Mouse (Mus musculus) liver, postnatal 0 days (tissue): Measurements from ENCODE around the gene Htr5a. TPM values are rescaled to one million over a fixed set of nuclear protein-coding genes. Genes with fewer than 3 reads are reported as not detected.
A peak's percentile ranks its signal among the peaks of the same experiment; 100 is the strongest.

ENCODE experiments used
- ATAC-seq: fragments of 200-750 bp; cut with Nextera tagmentation; 2 replicates; pipeline ENCODE4 v1.8.0; 2017; ENCODE audit warnings: mild to moderate bottlenecking, moderate library complexity
- DNase-seq: peaks from one replicate; pipeline ENCODE4 v3.0.0-alpha.2; 2016
- H3K27ac ChIP-seq: fragments of 300-500 bp; sonication (generic); 2 replicates; pipeline ENCODE4 v1.5.1; 2014; ENCODE audit warnings: antibody characterized with exemption, moderate library complexity, mild to moderate bottlenecking, low read depth
- H3K27me3 ChIP-seq: fragments of 300-500 bp; sonication (generic); 2 replicates; pipeline ENCODE4 v1.6.1; 2014; ENCODE audit warnings: low read length, control low read depth, mixed read lengths; ENCODE audit not compliant: insufficient read depth
- H3K36me3 ChIP-seq: fragments of 300-500 bp; sonication (generic); replicated peaks from 2 replicates; pipeline ENCODE4 v1.6.1; 2014; ENCODE audit warnings: mild to moderate bottlenecking, control low read depth, low read length, moderate library complexity, mixed read lengths; ENCODE audit not compliant: insufficient read depth
- H3K4me1 ChIP-seq: fragments of 300-500 bp; sonication (generic); 2 replicates; pipeline ENCODE4 v1.6.1; 2014; ENCODE audit warnings: antibody characterized with exemption, mild to moderate bottlenecking, control low read depth; ENCODE audit not compliant: insufficient read depth
- H3K4me2 ChIP-seq: fragments of 300-500 bp; sonication (generic); 2 replicates; pipeline ENCODE4 v1.6.1; 2014; ENCODE audit warnings: low read depth, mild to moderate bottlenecking, low read length, moderate library complexity, mixed read lengths
- H3K4me3 ChIP-seq: fragments of 300-500 bp; sonication (generic); 2 replicates; pipeline ENCODE4 v1.5.1; 2014; ENCODE audit warnings: low read depth, low read length
- H3K9ac ChIP-seq: fragments of 300-500 bp; sonication (generic); replicated peaks from 2 replicates; pipeline ENCODE4 v1.6.1; 2014; ENCODE audit warnings: mild to moderate bottlenecking, moderate library complexity
- H3K9me3 ChIP-seq: fragments of 300-500 bp; sonication (generic); 2 replicates; pipeline ENCODE4 v1.6.1; 2016; ENCODE audit warnings: mild to moderate bottlenecking, control low read depth, low read length, mixed read lengths
- CTCF ChIP-seq: sonication (generic); IDR thresholded peaks from 2 replicates; pipeline ENCODE4 v1.5.1; 2016; ENCODE audit warnings: antibody characterized with exemption, low read depth
- EP300 ChIP-seq: IDR thresholded peaks from 2 replicates; pipeline ENCODE4 v1.6.1; 2016; ENCODE audit warnings: antibody characterized with exemption, low read depth, mild to moderate bottlenecking
- WGBS: fragments of 180-500 bp; shearing (Covaris S2); extraction: QIAGEN DNeasy Blood & Tissue Kit; methylation state at CpG from one replicate; pipeline ENCODE4 v1.1.7; 2014; ENCODE audit not compliant: insufficient replicate concordance; 5-methylcytosine and 5-hydroxymethylcytosine counted together
- polyA plus RNA-seq: library from polyadenylated mRNA; unstranded; fragments of >200 nt; fragmentation: Nextera tagmentation; extraction: Ambion mirVana; gene quantifications from 2 replicates; pipeline ENCODE4 v1.2.1, GENCODE M21; 2015

The Htr5a gene
- polyA plus RNA-seq = not detected in 2 replicates

DNA sequence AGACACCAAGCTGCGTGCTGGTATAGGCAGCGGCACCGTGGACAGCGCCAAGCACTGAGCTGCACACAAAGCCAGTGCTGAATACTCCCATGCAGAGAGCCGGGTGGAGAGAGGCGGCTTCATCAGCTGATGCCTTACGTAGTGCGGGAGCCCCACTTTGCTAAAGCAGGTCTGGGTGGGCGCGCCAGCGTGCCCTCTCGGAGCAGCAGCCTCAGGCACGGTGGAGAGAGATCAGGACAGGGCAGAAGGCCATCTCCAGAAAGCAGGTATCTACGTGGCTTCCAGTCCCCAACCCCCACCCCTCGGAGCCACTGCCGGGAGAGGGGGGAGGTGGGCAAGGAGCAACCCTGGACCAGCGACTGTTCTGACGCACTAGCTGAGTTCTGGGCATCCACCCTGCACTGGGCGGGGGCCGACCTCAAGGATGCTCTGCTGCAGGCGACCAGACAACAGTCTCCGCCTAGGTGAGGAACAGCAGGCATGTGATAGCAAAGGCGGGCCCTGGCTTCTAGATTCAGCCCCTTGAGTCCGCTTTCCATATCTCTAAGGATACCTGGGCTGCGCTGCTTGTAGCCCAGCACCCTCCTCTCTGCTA, at the start of gene Htr5a:
Gene Htr5a, plus strand, starts transcription at position 449 of the 595 bp plus-strand sequence.
- DNase-seq (peak; percentile 17), ATAC-seq (no peak)
- H3K9ac ChIP-seq = no peak within 1 kb of the TSS
- no peaks in the 10 kb centered on the region for H3K4me1 ChIP-seq
- TF ChIP-seq CTCF (no peak), EP300 (no peak)
- no peaks in the 10 kb centered on the region for H3K36me3 ChIP-seq
- no peak within 1 kb of the TSS for H3K4me3 ChIP-seq
- WGBS = 6% methylated on average over 25 of the region's 25 CpGs
- no peaks in the 10 kb centered on the region for H3K9me3 ChIP-seq
- no peak within 1 kb of the TSS for H3K4me2 ChIP-seq
- peaks cover 7% of the 10 kb centered on the region for H3K27me3 ChIP-seq
- H3K27ac ChIP-seq = no peak within 1 kb of the TSS

DNA sequence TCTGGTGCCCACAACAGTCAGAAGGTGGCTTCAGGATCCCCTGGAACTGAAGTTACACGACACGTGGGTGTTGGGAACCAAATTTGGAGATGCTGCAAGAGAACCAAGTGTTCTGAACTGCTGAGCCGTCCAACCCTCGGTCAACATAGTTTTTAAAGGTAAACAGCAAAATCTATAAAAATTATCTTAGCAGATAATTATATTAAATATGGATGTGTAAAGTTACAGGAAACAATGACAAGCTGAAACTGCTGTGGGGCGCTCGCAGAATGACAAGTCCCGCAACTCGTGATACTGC, 49.8 kb upstream of the Htr5a start:
- peak overlapping the region; percentile 81 for H3K4me2 ChIP-seq
- peak overlapping the region; percentile 86 for H3K4me3 ChIP-seq
- DNase-seq (no peak), ATAC-seq (no peak)
- peak overlapping the region; percentile 89 for H3K9ac ChIP-seq
- no peaks in the 10 kb centered on the region for H3K27me3 ChIP-seq
- TF ChIP-seq CTCF = no peak
- H3K9me3 ChIP-seq = no peaks in the 10 kb centered on the region
- H3K36me3 ChIP-seq = peaks cover 17% of the 10 kb centered on the region
- H3K27ac ChIP-seq = peak overlapping the region; percentile 96
- H3K4me1 ChIP-seq = peaks cover 24% of the 10 kb centered on the region
- WGBS = 11% methylated on average over 8 of the region's 8 CpGs

DNA sequence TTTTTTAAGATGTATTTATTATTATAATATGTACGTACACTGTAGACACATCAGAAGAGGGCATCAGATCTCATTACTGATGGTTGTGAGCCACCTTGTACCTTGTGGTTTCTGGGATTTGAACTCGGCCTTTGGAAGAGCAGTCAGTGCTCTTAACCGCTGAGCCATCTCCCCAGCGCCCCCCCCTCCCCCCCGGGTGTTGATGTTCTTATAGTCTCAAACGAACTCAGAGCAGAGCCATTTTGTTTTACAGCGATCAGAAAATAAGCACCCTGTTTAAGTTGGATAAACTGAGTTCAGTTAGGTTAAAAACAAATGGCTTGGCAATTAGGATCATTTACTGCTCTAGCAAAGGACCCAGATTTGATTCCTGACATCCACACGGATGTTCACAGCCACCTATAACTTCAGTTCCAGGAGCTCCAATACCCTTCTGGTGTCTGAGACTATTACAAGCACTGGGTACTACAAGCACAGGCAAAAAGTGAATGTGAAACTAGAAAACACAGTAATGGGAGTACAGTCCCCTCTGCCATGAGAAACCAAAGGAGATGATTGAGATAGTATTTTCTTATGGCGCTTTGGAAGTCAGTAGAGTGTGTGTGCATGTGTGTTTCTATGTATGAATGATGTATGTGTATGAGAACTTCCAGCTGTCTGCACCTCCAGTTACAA, 49.3 kb upstream of the Htr5a start:
- no peak for ATAC-seq
- peak overlapping the region; percentile 89 for H3K9ac ChIP-seq
- peak overlapping the region; percentile 96; the same call in 1 of the 2 replicates for H3K27ac ChIP-seq
- peaks cover 24% of the 10 kb centered on the region for H3K4me1 ChIP-seq
- H3K4me2 ChIP-seq = peak overlapping the region; percentile 81
- H3K27me3 ChIP-seq = no peaks in the 10 kb centered on the region
- peaks cover 12% of the 10 kb centered on the region for H3K36me3 ChIP-seq
- WGBS = 50% methylated on average over 9 of the region's 9 CpGs
- DNase-seq = no peak
- TF ChIP-seq CTCF (no peak), EP300 (no peak)
- peak overlapping the region; percentile 86 for H3K4me3 ChIP-seq
- H3K9me3 ChIP-seq = no peaks in the 10 kb centered on the region

DNA sequence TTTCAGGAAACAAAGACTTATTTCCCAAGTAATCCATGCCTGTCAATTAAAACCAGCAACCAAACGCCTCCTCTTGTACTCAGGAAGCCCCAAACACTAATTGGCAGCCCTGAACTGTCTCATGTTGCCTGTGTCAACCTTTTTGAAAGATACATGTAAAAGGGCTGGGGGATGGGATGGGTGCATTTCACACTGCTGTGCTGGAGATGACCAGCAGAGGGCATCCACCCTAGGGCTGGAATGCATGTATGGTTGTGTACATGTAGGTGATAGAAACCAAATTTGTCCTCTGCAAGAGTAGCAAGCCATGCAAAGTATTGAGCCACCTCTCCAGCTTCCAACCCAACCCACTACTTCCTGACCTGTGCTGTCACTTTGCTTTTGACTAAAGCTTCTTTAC, 48.0 kb upstream of the Htr5a start:
- H3K4me2 ChIP-seq = no peak overlapping the region
- 12% methylated on average over 1 of the region's 1 CpGs for WGBS
- TF ChIP-seq EP300 (no peak), CTCF (peak; percentile 93)
- ATAC-seq = no peak
- H3K27me3 ChIP-seq = no peaks in the 10 kb centered on the region
- peaks cover 2% of the 10 kb centered on the region; the same call in 1 of the 2 replicates for H3K36me3 ChIP-seq
- no peak overlapping the region for H3K27ac ChIP-seq
- no peaks in the 10 kb centered on the region for H3K9me3 ChIP-seq
- H3K4me1 ChIP-seq = peaks cover 24% of the 10 kb centered on the region
- DNase-seq = peak; percentile 83
- H3K9ac ChIP-seq = no peak overlapping the region
- H3K4me3 ChIP-seq = no peak overlapping the region

DNA sequence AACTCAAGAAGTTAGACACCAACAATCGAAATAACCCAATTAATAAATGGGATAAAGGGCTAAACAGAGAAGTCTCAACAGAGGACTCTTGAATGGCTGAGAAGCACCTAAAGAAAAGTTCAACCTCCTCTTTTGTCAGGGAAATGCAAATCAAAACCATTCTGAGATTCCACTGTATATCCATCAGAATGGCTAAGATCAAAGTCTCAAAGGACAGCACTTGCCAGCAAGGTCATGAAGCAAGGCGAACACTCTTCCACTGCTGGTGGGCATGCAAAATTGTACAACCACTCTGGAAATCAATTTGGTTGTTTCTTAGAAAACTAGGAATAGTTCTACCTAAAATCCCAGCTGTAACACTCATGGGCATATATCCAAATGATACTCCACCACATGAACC, 27.7 kb upstream of the Htr5a start:
- ATAC-seq (no peak), DNase-seq (no peak)
- H3K27me3 ChIP-seq = no peaks in the 10 kb centered on the region
- no peak overlapping the region for H3K4me3 ChIP-seq
- no peak for TF ChIP-seq CTCF
- no peak for TF ChIP-seq EP300
- no peak overlapping the region for H3K9ac ChIP-seq
- H3K4me2 ChIP-seq = no peak overlapping the region
- no peak overlapping the region for H3K27ac ChIP-seq
- 81% methylated on average over 2 of the region's 2 CpGs for WGBS
- H3K36me3 ChIP-seq = no peaks in the 10 kb centered on the region
- no peaks in the 10 kb centered on the region for H3K9me3 ChIP-seq
- no peaks in the 10 kb centered on the region for H3K4me1 ChIP-seq

DNA sequence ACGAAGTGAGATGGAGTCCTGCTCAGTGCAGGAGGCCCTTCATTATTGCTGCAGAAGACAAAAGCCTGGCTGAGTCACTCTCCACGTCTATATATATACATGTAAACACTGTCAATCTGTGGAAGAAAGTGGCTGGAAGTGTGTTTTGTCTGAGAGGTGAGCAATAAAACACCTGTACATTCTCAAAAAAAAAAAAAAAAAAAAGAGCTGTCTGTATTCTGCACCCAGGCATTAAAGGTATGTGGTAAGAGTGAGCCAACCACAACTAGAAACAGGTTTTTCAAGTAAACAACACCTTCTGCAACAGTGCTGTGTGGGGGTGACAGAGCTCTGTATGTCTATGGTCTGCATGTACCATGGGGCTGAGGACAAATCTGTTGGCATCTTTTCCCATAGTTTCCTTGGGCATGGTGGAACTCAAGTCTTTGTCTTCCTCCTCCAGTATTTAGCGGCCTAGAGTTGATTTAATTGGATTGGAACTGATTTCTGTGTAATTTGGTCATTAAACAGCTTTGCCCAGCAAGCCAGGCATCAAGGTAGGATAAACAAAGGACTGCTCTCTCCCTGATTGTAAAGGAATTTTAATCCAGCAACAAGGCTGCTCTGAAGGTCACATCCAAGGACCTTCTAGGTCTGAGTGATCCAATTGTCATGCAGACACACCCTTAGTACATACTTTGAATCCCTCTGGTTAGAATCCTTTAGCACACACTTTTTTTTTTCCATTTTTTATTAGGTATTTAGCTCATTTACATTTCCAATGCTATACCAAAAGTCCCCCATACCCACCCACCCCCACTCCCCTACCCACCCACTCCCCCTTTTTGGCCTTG, 22.9 kb upstream of the Htr5a start:
- H3K36me3 ChIP-seq = no peaks in the 10 kb centered on the region
- no peaks in the 10 kb centered on the region for H3K27me3 ChIP-seq
- no peak overlapping the region for H3K27ac ChIP-seq
- H3K4me3 ChIP-seq = no peak overlapping the region
- no peaks in the 10 kb centered on the region for H3K4me1 ChIP-seq
- no peak for ATAC-seq
- no peak overlapping the region for H3K9ac ChIP-seq
- no peak overlapping the region for H3K4me2 ChIP-seq
- no peak for DNase-seq
- no peaks in the 10 kb centered on the region for H3K9me3 ChIP-seq
- TF ChIP-seq EP300 (no peak), CTCF (no peak)
- 64% methylated on average over 3 of the region's 3 CpGs for WGBS
